Mouse (Mus musculus): ENCODE measurements around the gene Plvap. TPM values are rescaled to one million over a fixed set of nuclear protein-coding genes. Genes with fewer than 3 reads are reported as not detected.

Gene Plvap
- 22.4 and 23.9 TPM in 2 replicates for polyA plus RNA-seq (2015; fragmentation: Nextera tagmentation; extraction: Ambion mirVana)

DNA sequence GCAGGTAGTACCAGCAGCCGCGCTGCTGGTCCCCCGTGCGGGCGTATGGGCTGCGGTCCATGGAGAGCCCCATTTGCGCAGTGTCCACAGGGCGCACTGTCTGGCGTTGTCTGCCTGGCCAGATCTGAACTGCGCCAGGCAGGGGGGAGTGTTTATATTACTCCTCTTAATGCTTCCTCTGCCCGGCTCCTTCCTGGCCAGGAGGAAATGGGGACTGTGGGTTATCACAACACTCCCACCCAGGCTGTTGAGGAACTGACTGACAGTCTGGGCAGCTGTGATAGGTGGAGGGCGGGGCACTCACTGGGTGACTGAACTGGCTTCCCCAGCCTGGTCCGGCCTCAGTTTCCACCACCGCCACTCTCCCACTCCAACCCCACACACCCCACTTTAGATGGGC lies at the start of gene Plvap:
Plvap (minus strand) TSS at position 109 of the 400 bp plus-strand sequence.
- WGBS (ENCODE audit: insufficient replicate concordance), result 2% methylated on average over 14 of the region's 14 CpGs
- no peaks in the 10 kb centered on the region for H3K9me3 ChIP-seq (replicated peaks)
- H3K27ac ChIP-seq (replicated peaks), result no peak within 1 kb of the TSS
- peak within 1 kb of the TSS; percentile 36 for H3K4me3 ChIP-seq (replicated peaks)
- H3K4me2 ChIP-seq, result peak within 1 kb of the TSS; percentile 64
- peak; percentile 84 for ATAC-seq (ENCODE audit: insufficient read depth)
- no peak within 1 kb of the TSS for H3K9ac ChIP-seq
- no peaks in the 10 kb centered on the region for H3K36me3 ChIP-seq (replicated peaks)
- H3K4me1 ChIP-seq (replicated peaks), result peaks cover 28% of the 10 kb centered on the region
- H3K27me3 ChIP-seq, result peaks cover 35% of the 10 kb centered on the region

DNA sequence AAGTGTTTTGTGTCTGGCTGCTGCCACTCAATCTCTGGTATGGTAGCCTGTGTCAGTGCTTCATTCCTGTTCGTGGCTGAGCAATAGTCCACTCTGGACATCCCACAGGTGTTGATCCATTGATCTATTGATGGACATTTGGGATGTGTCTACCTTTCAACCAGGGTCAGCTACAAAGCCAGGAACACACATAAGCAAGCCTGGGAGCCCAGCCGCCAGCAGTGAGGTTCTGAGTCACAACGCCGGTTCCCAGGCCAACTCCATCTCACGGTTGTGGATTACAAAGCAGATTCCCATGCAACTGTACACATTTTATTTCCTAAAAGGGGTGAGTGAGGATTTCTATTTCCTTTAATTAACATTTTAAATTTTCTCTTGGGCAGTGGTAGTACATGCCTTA lies 49.2 kb upstream of the Plvap start:
- Histone ChIP-seq H3K36me3 (replicated peaks) (no peaks in the 10 kb centered on the region), H3K27ac (replicated peaks) (no peak overlapping the region), H3K27me3 (peaks cover 65% of the 10 kb centered on the region), H3K9me3 (replicated peaks) (no peaks in the 10 kb centered on the region; the same call in 1 of the 2 replicates), H3K9ac (no peak overlapping the region), H3K4me1 (replicated peaks) (peaks cover 41% of the 10 kb centered on the region), H3K4me3 (replicated peaks) (no peak overlapping the region), H3K4me2 (no peak overlapping the region)
- no peak for ATAC-seq (ENCODE audit: insufficient read depth)
- 82% methylated on average over 5 of the region's 5 CpGs for WGBS (ENCODE audit: insufficient replicate concordance)

DNA sequence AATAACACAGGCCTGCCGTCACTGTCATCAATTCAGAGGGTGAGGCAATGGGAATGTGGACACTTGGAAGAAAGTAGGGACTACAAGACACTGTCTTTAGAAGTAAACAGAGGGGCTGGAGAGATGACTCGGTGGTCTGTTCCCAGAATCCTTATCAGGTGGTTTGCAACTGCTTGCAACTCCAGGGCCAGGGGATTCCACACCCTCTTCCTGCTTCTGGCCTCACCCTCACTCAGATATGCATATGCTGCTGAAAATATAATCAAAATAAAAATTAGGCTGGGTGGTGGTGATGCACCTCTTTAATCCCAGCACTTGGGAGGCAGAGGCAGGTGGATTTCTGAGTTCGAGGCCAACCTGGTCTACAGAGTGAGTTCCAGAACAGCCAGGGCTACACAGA lies 48.5 kb upstream of the Plvap start:
- Histone ChIP-seq H3K9ac (no peak overlapping the region), H3K4me1 (replicated peaks) (peaks cover 41% of the 10 kb centered on the region), H3K36me3 (replicated peaks) (no peaks in the 10 kb centered on the region), H3K27me3 (peaks cover 65% of the 10 kb centered on the region), H3K4me3 (replicated peaks) (no peak overlapping the region), H3K4me2 (no peak overlapping the region), H3K27ac (replicated peaks) (no peak overlapping the region), H3K9me3 (replicated peaks) (no peaks in the 10 kb centered on the region; the same call in 1 of the 2 replicates)
- 30% methylated on average over 3 of the region's 3 CpGs for WGBS (ENCODE audit: insufficient replicate concordance)
- ATAC-seq (ENCODE audit: insufficient read depth), result no peak

DNA sequence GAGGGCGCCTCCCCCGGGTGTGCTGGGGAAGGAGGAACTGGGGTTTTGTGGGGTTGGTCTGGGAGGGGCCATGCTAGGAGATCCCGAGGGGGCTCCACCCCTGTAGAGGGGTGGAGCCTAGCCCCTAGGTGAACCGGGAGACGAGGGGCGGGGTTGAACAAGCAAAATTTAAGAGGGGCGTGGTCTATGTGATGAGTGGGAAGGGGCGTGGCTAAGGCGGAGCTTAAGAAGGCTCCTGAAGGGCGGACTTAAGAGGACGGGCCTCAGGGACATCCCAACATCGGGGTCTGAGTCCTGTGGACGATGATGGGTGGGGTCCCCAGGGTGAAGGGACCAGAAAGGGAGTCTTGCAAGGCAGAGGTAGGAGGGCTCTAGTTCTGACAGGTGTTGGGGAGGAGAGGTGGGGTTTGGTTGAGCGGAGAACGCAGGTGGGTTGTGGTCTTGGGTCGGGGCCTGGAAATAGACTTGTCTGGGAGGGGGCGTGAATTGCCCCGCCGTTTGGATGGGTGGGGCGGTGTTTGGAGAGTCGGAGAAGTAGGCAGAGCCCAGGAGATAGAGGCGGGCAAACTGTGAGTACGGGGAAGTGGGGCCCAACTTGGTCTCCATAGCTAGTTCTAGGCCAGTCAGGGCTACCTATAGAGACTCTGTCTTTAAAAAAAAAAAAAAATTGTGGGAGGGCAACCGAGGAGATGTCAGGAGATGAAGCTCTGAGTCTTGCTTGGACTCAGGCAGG lies 47.6 kb upstream of the Plvap start:
- Histone ChIP-seq H3K9me3 (replicated peaks) (no peaks in the 10 kb centered on the region; the same call in 1 of the 2 replicates), H3K27ac (replicated peaks) (no peak overlapping the region)

DNA sequence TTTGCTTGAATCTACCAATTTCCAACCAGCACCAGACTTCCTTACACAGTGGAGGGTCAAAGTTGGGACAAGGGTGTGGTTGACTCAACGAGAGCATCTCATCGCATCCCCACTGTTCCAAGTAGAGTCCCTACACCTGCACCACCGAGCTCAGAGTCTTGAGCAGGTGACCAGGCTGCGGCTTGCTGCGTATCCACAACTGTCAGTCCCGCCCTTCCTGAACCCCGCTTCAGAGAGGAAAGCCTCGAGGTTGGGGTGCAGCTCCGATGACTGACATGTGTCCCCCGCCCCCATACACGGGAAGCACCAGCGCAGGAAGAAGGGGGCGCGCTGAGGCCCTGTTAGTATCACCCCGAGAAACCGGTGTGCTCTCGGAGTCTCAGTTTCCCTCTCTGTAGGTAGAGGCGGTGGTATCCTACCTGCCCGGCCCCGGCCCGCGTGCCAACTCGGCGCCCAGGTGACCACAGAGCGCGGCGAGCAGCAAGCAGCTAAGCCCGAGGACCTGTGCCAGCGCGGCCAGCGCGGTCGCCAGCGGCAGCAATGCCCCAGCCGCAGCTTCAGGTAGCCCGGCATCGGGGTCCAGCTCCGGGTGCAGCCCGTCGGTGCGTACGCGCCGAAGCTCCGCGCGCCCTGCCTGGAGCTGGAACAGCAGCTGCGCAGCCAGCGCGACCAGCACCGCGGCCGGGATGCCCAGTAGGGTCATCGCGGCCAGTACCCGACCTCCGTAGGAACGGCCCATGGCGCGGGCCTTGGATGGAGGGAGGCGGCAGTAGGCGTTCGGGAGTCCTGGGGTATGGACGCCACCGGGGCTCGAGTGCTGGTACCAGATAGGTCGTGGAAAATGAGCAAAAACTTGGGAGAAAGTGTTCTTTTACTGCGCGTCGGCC lies 46.8 kb upstream of the Plvap start, which contains the start of gene Tmem221:
Tmem221 (minus strand) TSS at position 801 of the 887 bp plus-strand sequence.
- peaks cover 65% of the 10 kb centered on the region for H3K27me3 ChIP-seq
- no peaks in the 10 kb centered on the region for H3K9me3 ChIP-seq (replicated peaks)
- H3K36me3 ChIP-seq (replicated peaks), result no peaks in the 10 kb centered on the region
- peak; percentile 17; the same call in 1 of the 2 replicates for ATAC-seq (ENCODE audit: insufficient read depth)
- no peak within 1 kb of the TSS for H3K27ac ChIP-seq (replicated peaks)
- peak within 1 kb of the TSS; percentile 82 for H3K4me2 ChIP-seq
- peaks cover 50% of the 10 kb centered on the region for H3K4me1 ChIP-seq (replicated peaks)
- peak within 1 kb of the TSS; percentile 54 for H3K4me3 ChIP-seq (replicated peaks)
- 4% methylated on average over 70 of the region's 70 CpGs for WGBS (ENCODE audit: insufficient replicate concordance)
- H3K9ac ChIP-seq, result peak within 1 kb of the TSS; percentile 39; the same call in 1 of the 2 replicates

More for the DNA sequence above, 47.6 kb upstream of the Plvap start:
- Histone ChIP-seq H3K4me2 (peak overlapping the region; percentile 82), H3K36me3 (replicated peaks) (no peaks in the 10 kb centered on the region), H3K4me1 (replicated peaks) (peaks cover 50% of the 10 kb centered on the region), H3K4me3 (replicated peaks) (peak overlapping the region; percentile 54), H3K27me3 (peaks cover 65% of the 10 kb centered on the region), H3K9ac (no peak overlapping the region)
- 3% methylated on average over 24 of the region's 24 CpGs for WGBS (ENCODE audit: insufficient replicate concordance)
- ATAC-seq (ENCODE audit: insufficient read depth), result peak; percentile 74

DNA sequence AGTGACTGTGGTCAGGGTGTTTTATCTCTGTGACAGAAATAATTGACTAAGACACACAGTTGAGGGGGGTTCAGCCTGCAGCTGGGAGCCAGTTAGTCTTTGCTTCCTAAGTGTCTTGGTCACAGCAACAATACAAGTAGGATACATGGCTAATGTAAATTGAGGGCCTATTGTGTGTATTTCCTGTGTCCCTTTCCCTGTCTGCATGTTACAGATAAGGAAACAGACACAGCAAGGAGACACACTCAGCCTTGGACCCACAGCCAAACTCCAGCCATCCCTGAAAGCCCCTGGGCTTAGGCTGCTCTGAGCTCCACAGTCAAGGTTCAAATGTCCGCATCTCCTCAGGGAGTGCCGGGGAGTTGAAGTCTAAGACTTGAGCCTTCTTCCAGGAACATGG lies 43.1 kb upstream of the Plvap start:
- Histone ChIP-seq H3K4me2 (no peak overlapping the region), H3K4me3 (replicated peaks) (no peak overlapping the region), H3K9ac (no peak overlapping the region), H3K9me3 (replicated peaks) (no peaks in the 10 kb centered on the region), H3K36me3 (replicated peaks) (no peaks in the 10 kb centered on the region), H3K4me1 (replicated peaks) (peaks cover 29% of the 10 kb centered on the region), H3K27ac (replicated peaks) (no peak overlapping the region), H3K27me3 (peaks cover 37% of the 10 kb centered on the region)
- ATAC-seq (ENCODE audit: insufficient read depth), result no peak
- WGBS (ENCODE audit: insufficient replicate concordance), result 72% methylated on average over 2 of the region's 2 CpGs

DNA sequence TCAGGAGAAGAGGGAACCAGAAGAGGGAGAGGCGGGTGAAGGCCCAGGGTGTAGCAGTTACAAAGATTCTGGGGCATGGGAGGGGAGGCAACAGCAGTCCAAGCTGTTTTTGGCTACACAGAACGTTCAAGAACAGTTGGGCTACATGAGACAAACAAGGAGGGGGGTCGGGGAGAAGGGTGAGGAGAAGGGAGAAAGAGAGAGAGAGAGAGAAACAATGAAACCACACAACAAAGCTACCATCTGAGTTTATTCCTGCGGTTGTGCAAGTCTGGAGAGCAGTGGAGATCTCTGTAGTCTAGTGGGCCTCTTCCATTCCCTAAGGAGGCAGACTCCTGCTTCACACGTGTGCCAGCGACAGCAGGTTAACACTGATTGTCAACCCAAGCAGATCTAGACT lies 42.4 kb upstream of the Plvap start:
- WGBS (ENCODE audit: insufficient replicate concordance), result 45% methylated on average over 6 of the region's 6 CpGs
- H3K27ac ChIP-seq (replicated peaks), result no peak overlapping the region
- H3K4me2 ChIP-seq, result no peak overlapping the region
- no peak overlapping the region for H3K9ac ChIP-seq
- no peaks in the 10 kb centered on the region for H3K9me3 ChIP-seq (replicated peaks)
- no peaks in the 10 kb centered on the region for H3K36me3 ChIP-seq (replicated peaks)
- ATAC-seq (ENCODE audit: insufficient read depth), result no peak
- peaks cover 30% of the 10 kb centered on the region for H3K27me3 ChIP-seq
- H3K4me1 ChIP-seq (replicated peaks), result peaks cover 23% of the 10 kb centered on the region
- no peak overlapping the region for H3K4me3 ChIP-seq (replicated peaks)

DNA sequence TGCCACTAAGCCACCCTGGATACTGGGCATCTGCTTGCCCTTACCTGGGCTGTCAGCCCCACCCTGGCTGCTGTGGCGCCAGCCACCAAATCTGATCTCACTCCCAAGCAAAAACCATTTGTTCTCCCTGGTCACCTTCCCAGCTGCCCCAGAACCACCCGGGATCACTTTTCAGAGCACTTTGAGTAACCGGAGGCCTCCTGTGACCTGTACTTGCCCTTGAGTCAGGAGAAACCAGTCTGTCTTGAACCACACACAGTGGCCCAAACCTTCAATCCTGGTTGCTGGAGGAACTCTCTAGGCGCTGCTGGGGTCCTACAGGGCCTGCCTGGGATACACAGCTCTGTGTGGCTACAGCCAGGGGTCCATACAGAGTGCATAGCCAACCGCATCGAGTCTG lies 41.2 kb upstream of the Plvap start:
- Histone ChIP-seq H3K27ac (replicated peaks) (no peak overlapping the region), H3K27me3 (peaks cover 18% of the 10 kb centered on the region)
- WGBS (ENCODE audit: insufficient replicate concordance), result 59% methylated on average over 6 of the region's 6 CpGs

DNA sequence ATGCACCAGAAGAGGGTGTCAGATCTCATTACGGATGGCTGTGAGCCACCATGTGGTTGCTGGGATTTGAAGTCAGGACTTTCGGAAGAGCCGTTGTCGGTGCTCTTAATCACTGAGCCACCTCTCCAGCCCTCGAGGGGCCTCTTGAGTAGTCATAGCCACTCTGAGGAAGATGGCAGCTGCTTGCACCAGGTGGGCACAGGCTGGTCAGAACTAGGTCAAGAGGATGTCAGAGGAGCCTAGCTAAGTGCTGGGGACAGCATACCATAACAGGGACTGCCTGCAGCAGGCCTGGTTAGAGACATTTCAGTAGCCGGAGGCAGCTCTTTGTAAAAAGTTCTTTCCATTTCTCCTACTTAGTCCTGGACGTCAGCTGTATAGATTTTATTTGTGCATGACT lies 39.2 kb upstream of the Plvap start:
- H3K4me3 ChIP-seq (replicated peaks), result no peak overlapping the region
- H3K36me3 ChIP-seq (replicated peaks), result peaks cover 22% of the 10 kb centered on the region
- no peak for ATAC-seq (ENCODE audit: insufficient read depth)
- H3K4me1 ChIP-seq (replicated peaks), result peaks cover 10% of the 10 kb centered on the region
- H3K9me3 ChIP-seq (replicated peaks), result no peaks in the 10 kb centered on the region
- WGBS (ENCODE audit: insufficient replicate concordance), result 61% methylated on average over 7 of the region's 7 CpGs
- H3K27me3 ChIP-seq, result no peaks in the 10 kb centered on the region
- H3K9ac ChIP-seq, result no peak overlapping the region
- no peak overlapping the region for H3K4me2 ChIP-seq
- H3K27ac ChIP-seq (replicated peaks), result no peak overlapping the region

More for the DNA sequence above, 41.2 kb upstream of the Plvap start:
- Histone ChIP-seq H3K36me3 (replicated peaks) (peaks cover 9% of the 10 kb centered on the region), H3K9me3 (replicated peaks) (no peaks in the 10 kb centered on the region), H3K4me3 (replicated peaks) (no peak overlapping the region), H3K9ac (no peak overlapping the region), H3K4me1 (replicated peaks) (peaks cover 10% of the 10 kb centered on the region), H3K4me2 (no peak overlapping the region)
- no peak for ATAC-seq (ENCODE audit: insufficient read depth)

DNA sequence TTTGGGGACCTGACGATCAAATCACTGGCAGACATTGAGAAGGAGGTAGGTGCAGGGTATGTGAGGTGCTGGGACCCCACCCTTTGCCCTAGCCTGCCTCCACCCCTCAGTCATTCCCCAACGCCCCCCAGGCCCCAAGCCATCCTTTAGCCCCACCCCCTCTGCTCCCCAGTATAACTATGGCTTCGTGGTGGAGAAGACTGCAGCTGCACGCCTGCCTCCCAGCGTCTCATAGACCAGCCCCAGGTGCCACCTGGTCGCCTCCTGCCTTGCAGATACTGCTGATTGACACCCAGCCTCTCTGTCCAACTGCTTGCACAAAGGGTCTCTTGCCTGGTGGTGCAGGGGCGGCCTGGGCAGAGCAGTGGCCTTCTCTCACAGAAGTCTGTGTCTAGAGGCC lies 36.0 kb upstream of the Plvap start:
- ATAC-seq (ENCODE audit: insufficient read depth), result no peak
- no peaks in the 10 kb centered on the region for H3K9me3 ChIP-seq (replicated peaks)
- H3K4me1 ChIP-seq (replicated peaks), result peaks cover 13% of the 10 kb centered on the region
- WGBS (ENCODE audit: insufficient replicate concordance), result 77% methylated on average over 7 of the region's 7 CpGs
- peaks cover 25% of the 10 kb centered on the region for H3K36me3 ChIP-seq (replicated peaks)
- no peaks in the 10 kb centered on the region for H3K27me3 ChIP-seq
- H3K9ac ChIP-seq, result no peak overlapping the region
- no peak overlapping the region for H3K4me2 ChIP-seq
- no peak overlapping the region for H3K27ac ChIP-seq (replicated peaks)
- H3K4me3 ChIP-seq (replicated peaks), result no peak overlapping the region

DNA sequence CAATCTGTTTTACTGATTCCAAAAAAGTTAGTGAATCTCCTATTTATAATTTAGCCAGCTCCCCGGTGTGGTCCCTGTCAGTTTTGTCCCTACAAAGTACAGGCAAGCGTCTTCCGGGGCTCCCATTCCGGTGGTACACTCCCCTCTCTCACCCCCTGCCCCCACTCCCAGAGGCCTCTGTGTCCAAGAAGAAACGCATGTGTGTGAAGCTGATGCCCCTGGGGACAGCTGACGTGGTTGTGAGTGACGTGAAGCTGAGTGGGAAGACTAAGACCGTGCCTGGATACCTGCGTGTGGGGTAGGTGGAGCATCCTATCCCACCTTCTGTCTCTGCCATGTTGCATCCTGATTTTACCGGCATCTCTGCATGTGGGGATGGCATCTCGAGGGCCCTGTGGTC lies 33.5 kb upstream of the Plvap start:
- Histone ChIP-seq H3K36me3 (replicated peaks) (peaks cover 25% of the 10 kb centered on the region), H3K9ac (no peak overlapping the region), H3K4me3 (replicated peaks) (no peak overlapping the region), H3K27ac (replicated peaks) (no peak overlapping the region), H3K4me1 (replicated peaks) (peaks cover 17% of the 10 kb centered on the region), H3K9me3 (replicated peaks) (no peaks in the 10 kb centered on the region), H3K4me2 (no peak overlapping the region), H3K27me3 (no peaks in the 10 kb centered on the region)
- ATAC-seq (ENCODE audit: insufficient read depth), result no peak
- 80% methylated on average over 11 of the region's 11 CpGs for whole genome bisulfite sequencing (ENCODE audit: insufficient replicate concordance)
